Mouse (Mus musculus): ENCODE results near the gene Pde6h. TPM values are rescaled to one million over a fixed set of nuclear protein-coding genes. Genes with fewer than 3 reads are reported as not detected.

Gene Pde6h
- polyA plus RNA-seq, 1 experiment from 2014 or later: not detected

GRCm38 (mm10) chr6:136979274-136980082, 55.8 kb downstream of the Pde6h start:
- Histone ChIP-seq H3K27ac (no peak overlapping the region), H3K36me3 (no peaks in the 10 kb centered on the region), H3K27me3 (no peaks in the 10 kb centered on the region), H3K9me3 (replicated peaks) (no peaks in the 10 kb centered on the region), H3K4me3 (no peak overlapping the region), H3K4me1 (peaks cover 4% of the 10 kb centered on the region; the same call in 1 of the 2 replicates), H3K4me2 (replicated peaks) (no peak overlapping the region), H3K9ac (no peak overlapping the region)
- no peak for ATAC-seq (ENCODE audit: low FRiP score)
- WGBS: 87% methylated on average over 23 of the region's 23 CpGs

GRCm38 (mm10) chr6:136980331-136980746, 56.7 kb downstream of the Pde6h start:
- Histone ChIP-seq H3K27me3 (no peaks in the 10 kb centered on the region), H3K4me3 (no peak overlapping the region), H3K9ac (no peak overlapping the region), H3K4me2 (replicated peaks) (no peak overlapping the region), H3K27ac (no peak overlapping the region), H3K36me3 (no peaks in the 10 kb centered on the region), H3K9me3 (replicated peaks) (no peaks in the 10 kb centered on the region), H3K4me1 (peaks cover 4% of the 10 kb centered on the region; the same call in 1 of the 2 replicates)
- no peak for ATAC-seq (ENCODE audit: low FRiP score)
- 34% methylated on average over 3 of the region's 3 CpGs for WGBS

GRCm38 (mm10) chr6:136982581-136982980, 58.9 kb downstream of the Pde6h start:
- no peaks in the 10 kb centered on the region for H3K9me3 ChIP-seq (replicated peaks)
- H3K4me1 ChIP-seq: peaks cover 6% of the 10 kb centered on the region; the same call in 1 of the 2 replicates
- H3K27me3 ChIP-seq: no peaks in the 10 kb centered on the region
- H3K4me3 ChIP-seq: no peak overlapping the region
- no peak for ATAC-seq (ENCODE audit: low FRiP score)
- no peak overlapping the region for H3K9ac ChIP-seq
- no peaks in the 10 kb centered on the region for H3K36me3 ChIP-seq
- no peak overlapping the region for H3K4me2 ChIP-seq (replicated peaks)
- no peak overlapping the region for H3K27ac ChIP-seq
- 85% methylated on average over 6 of the region's 6 CpGs for WGBS

DNA sequence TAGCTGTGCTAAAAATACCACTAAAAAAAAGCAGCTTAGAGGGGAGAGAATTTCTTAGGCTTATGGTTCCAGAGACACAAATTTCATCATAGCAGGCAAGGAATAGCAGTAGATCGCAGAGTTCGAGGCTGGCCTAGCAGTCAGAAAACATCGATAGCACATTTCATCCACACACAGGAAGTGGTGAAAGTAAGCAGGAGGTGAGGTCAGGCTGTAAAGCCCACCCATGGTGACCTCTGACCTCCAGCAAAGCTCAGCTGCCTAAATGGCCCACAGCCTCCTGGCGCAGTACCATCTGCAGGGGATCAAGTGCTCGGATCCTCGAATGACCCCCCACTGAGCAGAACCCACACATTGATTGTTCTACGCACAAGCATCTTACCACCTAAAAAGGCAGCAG, 59.6 kb downstream of the Pde6h start:
- Histone ChIP-seq H3K27ac (no peak overlapping the region), H3K27me3 (no peaks in the 10 kb centered on the region), H3K36me3 (no peaks in the 10 kb centered on the region), H3K4me1 (peaks cover 6% of the 10 kb centered on the region; the same call in 1 of the 2 replicates), H3K9ac (no peak overlapping the region), H3K4me3 (no peak overlapping the region), H3K4me2 (replicated peaks) (no peak overlapping the region), H3K9me3 (replicated peaks) (no peaks in the 10 kb centered on the region)
- ATAC-seq (ENCODE audit: low FRiP score): no peak
- 59% methylated on average over 7 of the region's 7 CpGs for WGBS

DNA sequence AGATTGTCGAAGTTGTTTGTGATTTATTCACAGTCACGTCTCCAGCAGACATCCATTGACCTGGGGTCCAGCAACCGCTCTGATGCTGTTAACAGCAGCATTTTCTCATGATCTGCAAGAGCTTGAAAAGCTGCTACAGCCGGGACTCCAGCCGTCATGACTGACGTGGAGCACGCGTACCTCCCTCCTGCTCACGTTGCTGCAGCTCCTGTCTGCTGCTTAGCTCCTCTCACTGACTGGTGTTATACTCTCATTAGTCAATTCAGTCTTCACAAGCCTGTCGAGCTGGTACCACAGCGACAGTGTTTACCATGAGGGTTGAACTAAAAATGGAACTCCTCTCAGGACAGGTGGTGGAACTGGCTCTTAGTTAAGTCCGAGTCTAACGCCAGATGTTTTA, 62.4 kb downstream of the Pde6h start:
- H3K4me1 ChIP-seq: peaks cover 6% of the 10 kb centered on the region; the same call in 1 of the 2 replicates
- H3K9ac ChIP-seq: no peak overlapping the region
- no peaks in the 10 kb centered on the region for H3K9me3 ChIP-seq (replicated peaks)
- ATAC-seq (ENCODE audit: low FRiP score): no peak
- WGBS: 71% methylated on average over 13 of the region's 13 CpGs
- H3K27me3 ChIP-seq: no peaks in the 10 kb centered on the region
- H3K4me3 ChIP-seq: no peak overlapping the region
- H3K27ac ChIP-seq: no peak overlapping the region
- no peak overlapping the region for H3K4me2 ChIP-seq (replicated peaks)
- H3K36me3 ChIP-seq: no peaks in the 10 kb centered on the region

- 66% methylated on average over 11 of the region's 11 CpGs for WGBS
- no peak overlapping the region for H3K4me3 ChIP-seq
These were observed 63.1 kb downstream of the Pde6h start for GRCm38 (mm10) chr6:136986718-136987117.

GRCm38 (mm10) chr6:136988536-136989060, 65.0 kb downstream of the Pde6h start:
- Histone ChIP-seq H3K4me3 (no peak overlapping the region), H3K9ac (no peak overlapping the region), H3K4me1 (peaks cover 6% of the 10 kb centered on the region; the same call in 1 of the 2 replicates), H3K27me3 (no peaks in the 10 kb centered on the region), H3K36me3 (no peaks in the 10 kb centered on the region), H3K4me2 (replicated peaks) (no peak overlapping the region), H3K27ac (no peak overlapping the region), H3K9me3 (replicated peaks) (no peaks in the 10 kb centered on the region)
- no peak for ATAC-seq (ENCODE audit: low FRiP score)
- WGBS: 90% methylated on average over 7 of the region's 7 CpGs

More at GRCm38 (mm10) chr6:136986718-136987117, 63.1 kb downstream of the Pde6h start:
- H3K27me3 ChIP-seq: no peaks in the 10 kb centered on the region
- no peak overlapping the region for H3K4me2 ChIP-seq (replicated peaks)
- peaks cover 6% of the 10 kb centered on the region; the same call in 1 of the 2 replicates for H3K4me1 ChIP-seq
- no peaks in the 10 kb centered on the region for H3K9me3 ChIP-seq (replicated peaks)
- no peaks in the 10 kb centered on the region for H3K36me3 ChIP-seq
- no peak for ATAC-seq (ENCODE audit: low FRiP score)
- H3K27ac ChIP-seq: no peak overlapping the region
- no peak overlapping the region for H3K9ac ChIP-seq

DNA sequence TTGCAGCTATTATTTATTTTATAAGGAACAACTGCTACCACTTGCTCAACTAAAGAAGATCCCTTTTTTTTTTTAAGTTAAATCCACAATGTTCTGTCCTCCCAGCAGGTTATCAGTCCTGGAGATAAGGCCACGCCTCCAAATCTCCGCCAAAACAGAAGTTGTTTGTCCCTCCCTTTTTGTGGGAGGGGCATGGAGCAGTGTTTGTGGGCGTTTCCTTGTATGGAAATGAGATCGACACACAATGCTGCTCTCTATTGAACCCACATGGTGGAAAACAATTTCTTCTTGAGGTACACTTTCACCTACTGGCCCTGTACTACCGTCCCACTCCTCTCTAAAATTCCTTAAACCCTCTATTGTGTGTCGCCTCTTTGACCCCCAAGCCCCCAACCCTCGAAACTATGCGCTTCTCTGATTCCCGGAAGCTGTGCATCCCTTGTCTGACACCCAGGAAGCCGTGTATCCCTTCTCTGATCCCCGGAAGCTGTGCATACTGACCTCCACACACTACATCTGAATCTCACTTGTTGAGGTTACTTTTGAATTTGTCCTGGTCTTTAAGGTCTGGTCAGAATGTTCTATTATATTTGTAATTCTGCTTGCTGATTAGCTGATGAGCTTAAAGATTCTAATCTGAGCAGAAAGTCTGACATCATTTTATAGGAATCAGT, 66.3 kb downstream of the Pde6h start:
- WGBS: 32% methylated on average over 11 of the region's 11 CpGs
- Histone ChIP-seq H3K27ac (no peak overlapping the region), H3K4me1 (0 out of 2 replicates have a peak, but pooled peaks cover 2% of the 10 kb centered on the region), H3K9ac (no peak overlapping the region), H3K36me3 (no peaks in the 10 kb centered on the region), H3K9me3 (replicated peaks) (no peaks in the 10 kb centered on the region), H3K4me2 (replicated peaks) (peak overlapping the region; percentile 19; the same call in 1 of the 2 replicates), H3K4me3 (no peak overlapping the region), H3K27me3 (no peaks in the 10 kb centered on the region)
- ATAC-seq (ENCODE audit: low FRiP score): no peak

GRCm38 (mm10) chr6:136990557-136990956, 66.9 kb downstream of the Pde6h start:
- Histone ChIP-seq H3K4me2 (replicated peaks) (no peak overlapping the region), H3K9ac (no peak overlapping the region), H3K9me3 (replicated peaks) (no peaks in the 10 kb centered on the region), H3K36me3 (no peaks in the 10 kb centered on the region), H3K4me1 (no peaks in the 10 kb centered on the region), H3K27ac (no peak overlapping the region), H3K4me3 (no peak overlapping the region), H3K27me3 (no peaks in the 10 kb centered on the region)
- ATAC-seq (ENCODE audit: low FRiP score): no peak
- 77% methylated on average over 8 of the region's 8 CpGs for WGBS

- no peaks in the 10 kb centered on the region for H3K9me3 ChIP-seq (replicated peaks)
- H3K27me3 ChIP-seq: no peaks in the 10 kb centered on the region
- H3K27ac ChIP-seq: no peak overlapping the region
- H3K4me1 ChIP-seq: no peaks in the 10 kb centered on the region
- H3K4me3 ChIP-seq: no peak overlapping the region
- H3K4me2 ChIP-seq (replicated peaks): no peak overlapping the region
- H3K36me3 ChIP-seq: no peaks in the 10 kb centered on the region
- 86% methylated on average over 4 of the region's 4 CpGs for WGBS
- no peak for ATAC-seq (ENCODE audit: low FRiP score)
- H3K9ac ChIP-seq: no peak overlapping the region
These were observed 69.9 kb downstream of the Pde6h start for GRCm38 (mm10) chr6:136993574-136993973.

- Histone ChIP-seq H3K36me3 (no peaks in the 10 kb centered on the region), H3K4me2 (replicated peaks) (no peak overlapping the region), H3K9me3 (replicated peaks) (no peaks in the 10 kb centered on the region), H3K4me3 (no peak overlapping the region), H3K27me3 (no peaks in the 10 kb centered on the region), H3K4me1 (no peaks in the 10 kb centered on the region), H3K27ac (no peak overlapping the region), H3K9ac (no peak overlapping the region)
- ATAC-seq (ENCODE audit: low FRiP score): no peak
- 81% methylated on average over 8 of the region's 8 CpGs for WGBS
These were observed 71.9 kb downstream of the Pde6h start for GRCm38 (mm10) chr6:136995533-136995932.

DNA sequence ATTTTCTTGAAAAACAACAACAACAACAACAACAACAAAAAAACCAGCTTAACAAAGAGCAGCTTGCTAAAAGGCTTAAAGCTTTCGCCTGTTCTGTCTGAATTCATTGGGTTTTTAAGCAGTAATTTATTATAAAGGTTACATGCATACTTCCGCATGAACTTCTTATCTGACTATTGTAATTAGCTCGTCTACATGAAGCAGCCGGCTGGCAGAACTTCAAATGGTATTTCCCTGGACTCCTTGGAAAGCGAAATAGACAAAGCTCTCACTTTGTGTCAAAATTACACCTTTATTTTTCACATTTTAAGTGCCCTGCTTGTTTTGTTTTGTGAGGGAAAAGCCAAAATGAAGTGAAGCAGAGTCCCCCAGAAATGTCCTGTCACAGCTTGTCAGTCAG, 72.7 kb downstream of the Pde6h start:
- no peak overlapping the region for H3K9ac ChIP-seq
- no peak overlapping the region for H3K4me3 ChIP-seq
- no peak for ATAC-seq (ENCODE audit: low FRiP score)
- no peaks in the 10 kb centered on the region for H3K36me3 ChIP-seq
- no peak overlapping the region for H3K4me2 ChIP-seq (replicated peaks)
- H3K4me1 ChIP-seq: no peaks in the 10 kb centered on the region
- no peaks in the 10 kb centered on the region for H3K9me3 ChIP-seq (replicated peaks)
- 76% methylated on average over 5 of the region's 5 CpGs for WGBS
- no peaks in the 10 kb centered on the region for H3K27me3 ChIP-seq
- H3K27ac ChIP-seq: no peak overlapping the region
